Mouse (Mus musculus) retina, adult 2 months (tissue): Measurements from ENCODE around the gene Rab43.

Experiments used
- DNase-seq: peaks from one replicate; pipeline ENCODE4 v3.0.0-alpha.2; 2012; ENCODE audit warnings: low read depth, low spot score

Gene Rab43

GRCm38 (mm10) chr6:87750184-87750910, 61.6 kb downstream of the Rab43 start:
- no peak for DNase-seq

- no peak for DNase-seq
Observed at GRCm38 (mm10) chr6:87748531-87748930, 63.4 kb downstream of the Rab43 start.

GRCm38 (mm10) chr6:87748078-87748477, 63.9 kb downstream of the Rab43 start:
- DNase-seq = no peak

DNA sequence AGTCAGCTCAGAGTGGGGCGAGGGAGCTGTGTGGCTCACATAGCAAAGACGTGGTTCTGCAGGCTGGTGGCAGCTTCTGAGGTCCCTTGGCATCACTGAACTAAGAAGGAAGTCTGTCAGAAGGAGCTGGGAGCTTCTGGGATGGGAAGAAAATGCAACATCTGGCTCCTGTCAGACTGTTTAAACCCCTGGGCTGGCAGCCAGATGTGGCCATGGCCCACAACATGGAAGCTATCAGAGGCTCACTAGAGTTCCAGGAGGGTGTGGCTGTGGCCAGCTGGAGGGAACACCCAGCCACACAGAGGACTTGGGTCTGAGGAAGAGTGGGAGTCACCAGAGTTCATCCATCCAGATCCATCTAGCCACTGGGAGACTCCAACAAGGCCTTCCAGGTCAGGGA, 65.1 kb downstream of the Rab43 start:
- no peak for DNase-seq

- DNase-seq = no peak
Observed at GRCm38 (mm10) chr6:87746059-87746458, 65.9 kb downstream of the Rab43 start.

DNA sequence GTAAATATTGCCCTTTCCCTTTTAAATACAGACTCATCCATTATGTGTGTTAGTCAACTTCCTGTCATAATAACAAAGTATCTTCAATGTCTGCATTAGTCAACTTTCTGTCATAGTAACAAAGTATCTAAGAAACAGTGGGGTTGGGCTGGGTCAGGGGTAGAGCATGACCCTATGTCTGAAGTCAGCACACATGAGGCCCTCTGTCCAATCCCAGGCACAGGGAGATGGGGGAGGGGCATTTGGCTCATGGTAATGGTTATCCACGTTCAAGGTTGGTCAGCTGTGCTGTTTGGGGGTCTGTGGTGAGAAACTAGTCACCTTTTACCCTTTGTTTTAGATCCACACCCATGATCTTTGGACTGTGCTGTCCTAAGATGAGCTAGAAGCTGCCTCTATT, 66.7 kb downstream of the Rab43 start:
- no peak for DNase-seq

DNA sequence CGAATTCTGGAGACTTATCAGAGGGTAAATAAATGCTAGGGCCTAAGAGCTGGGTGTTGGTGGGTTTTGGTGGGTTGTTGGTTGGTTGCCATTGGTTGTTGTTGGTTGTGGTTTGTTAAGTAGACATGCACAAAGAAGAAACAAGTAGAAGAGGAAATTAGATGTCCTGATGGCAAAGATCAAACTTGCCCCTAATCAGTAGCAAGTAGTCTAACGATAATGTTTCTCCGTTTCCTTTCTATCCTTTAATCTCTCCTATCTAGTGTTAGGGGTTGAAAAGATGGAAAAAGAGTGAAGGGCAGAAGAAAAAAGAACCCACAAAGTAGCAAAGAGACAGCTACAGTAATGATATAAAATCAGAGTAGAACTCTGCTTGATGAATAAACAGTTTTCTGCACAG, 67.3 kb downstream of the Rab43 start:
- no peak for DNase-seq

- no peak for DNase-seq
Observed at GRCm38 (mm10) chr6:87743281-87743680, 68.7 kb downstream of the Rab43 start.

DNA sequence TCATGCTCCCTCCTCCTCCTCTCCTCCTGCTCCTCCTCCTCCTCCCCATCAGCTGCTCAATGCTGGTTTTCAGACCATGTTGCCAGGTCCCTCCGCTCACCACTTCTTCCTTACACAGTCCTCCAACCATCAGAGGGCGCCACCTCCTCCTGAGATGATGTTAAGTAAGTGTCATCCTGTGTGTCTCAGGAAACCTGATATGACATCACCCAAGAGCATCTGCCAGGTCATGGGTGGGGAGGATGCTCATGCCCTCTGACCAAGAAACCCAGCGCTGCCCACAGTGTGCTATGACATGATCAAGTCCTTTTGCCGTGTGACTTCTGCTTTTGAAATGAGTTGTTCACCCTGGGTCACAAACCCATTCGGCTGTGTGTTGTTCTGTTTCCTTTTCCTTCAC, 69.2 kb downstream of the Rab43 start:
- DNase-seq = no peak

GRCm38 (mm10) chr6:87741978-87742377, 70.0 kb downstream of the Rab43 start:
- DNase-seq = no peak

- no peak for DNase-seq
Observed at GRCm38 (mm10) chr6:87740496-87740895, 71.5 kb downstream of the Rab43 start.

DNA sequence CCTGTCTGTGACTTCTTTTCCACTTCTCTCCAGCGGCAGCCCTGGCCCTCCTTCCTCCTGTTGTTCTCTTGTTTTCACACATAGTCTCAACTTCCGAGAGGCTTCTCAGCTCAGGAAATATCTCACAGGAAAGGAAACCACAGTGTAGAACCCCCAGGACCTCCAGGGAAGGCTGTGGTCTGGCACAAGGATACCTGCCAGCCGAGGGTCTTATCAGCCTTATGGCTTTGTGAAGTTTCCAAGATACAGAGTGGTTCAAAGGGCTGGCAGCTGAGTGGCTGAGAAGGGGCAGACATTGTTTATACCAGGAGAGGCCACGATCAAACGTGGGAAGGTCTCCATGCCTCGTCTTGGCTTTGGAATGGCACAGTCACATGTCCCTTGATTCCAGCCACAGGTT, 72.1 kb downstream of the Rab43 start:
- DNase-seq = no peak
